Mouse (Mus musculus): ENCODE measurements around the gene Gckr. TPM values are rescaled to one million over a fixed set of nuclear protein-coding genes. Genes with fewer than 3 reads are reported as not detected.
"Not testable (repeated sequence)": the region's sequence is repeated elsewhere in the genome, so short reads cannot be mapped to it uniquely, and the experiment has no call there.

Gene Gckr
- total RNA-seq, 2 experiments from 2014 or later, result not detected

GRCm38 (mm10) chr5:31294964-31295605, 2.2 kb upstream of the Gckr start:
- no peak for DNase-seq (ENCODE audit: low spot score)

GRCm38 (mm10) chr5:31295606-31296141, 1.6 kb upstream of the Gckr start, which contains the start of gene Fndc4:
TSS of gene Fndc4 (minus strand) at chr5:31296080.
- DNase-seq (ENCODE audit: low spot score), result no peak

- no peak for DNase-seq (ENCODE audit: low spot score)
Measured at GRCm38 (mm10) chr5:31297981-31298380, 738 bp downstream of the Gckr start.

GRCm38 (mm10) chr5:31298486-31298885, 1.2 kb downstream of the Gckr start:
- DNase-seq (ENCODE audit: low spot score), result no peak

- DNase-seq (ENCODE audit: low spot score), result no peak
Measured at GRCm38 (mm10) chr5:31301866-31302265, 4.6 kb downstream of the Gckr start.

GRCm38 (mm10) chr5:31303093-31303492, 5.8 kb downstream of the Gckr start:
- DNase-seq (ENCODE audit: low spot score), result no peak

DNA sequence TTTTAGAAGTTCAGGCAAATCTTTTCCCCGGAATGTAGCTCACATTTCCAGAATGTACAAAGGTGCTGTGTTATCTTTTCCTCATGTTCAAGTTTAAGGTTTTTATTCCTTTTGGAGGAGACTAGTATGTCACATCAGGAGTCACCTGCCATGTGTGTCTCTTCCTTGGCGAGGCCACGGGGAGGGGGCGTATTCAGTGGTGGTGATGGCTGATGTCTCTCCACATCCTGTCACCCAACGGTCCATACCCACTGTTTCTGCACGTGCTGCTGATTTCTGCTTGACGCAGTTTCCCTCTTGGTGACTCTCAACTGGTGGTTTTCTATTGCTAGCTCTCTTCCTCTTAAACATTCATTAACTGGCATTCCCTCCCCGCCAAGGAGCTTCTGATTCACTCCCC, 15.6 kb downstream of the Gckr start:
- no peak for DNase-seq (ENCODE audit: low spot score)

DNA sequence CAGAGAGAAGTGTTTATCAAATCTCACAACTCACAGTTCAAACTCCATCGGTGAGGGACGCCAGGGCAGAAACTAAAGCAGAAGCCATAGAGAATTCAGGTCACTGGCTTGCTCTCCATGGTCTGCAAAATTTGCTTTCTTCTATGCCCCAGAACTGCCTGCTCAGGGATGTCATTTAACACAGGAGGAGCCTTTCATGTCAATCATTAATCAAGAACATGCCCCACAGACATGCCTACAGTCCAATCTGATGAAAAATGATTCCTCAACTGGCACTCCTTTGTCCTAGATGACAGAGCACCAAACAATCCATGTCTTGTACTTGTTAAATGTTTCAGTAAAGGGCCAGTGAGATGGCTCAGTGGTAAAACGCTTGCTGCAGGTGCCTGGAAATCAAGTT, 25.5 kb downstream of the Gckr start:
- DNase-seq (ENCODE audit: low spot score), result no peak

DNA sequence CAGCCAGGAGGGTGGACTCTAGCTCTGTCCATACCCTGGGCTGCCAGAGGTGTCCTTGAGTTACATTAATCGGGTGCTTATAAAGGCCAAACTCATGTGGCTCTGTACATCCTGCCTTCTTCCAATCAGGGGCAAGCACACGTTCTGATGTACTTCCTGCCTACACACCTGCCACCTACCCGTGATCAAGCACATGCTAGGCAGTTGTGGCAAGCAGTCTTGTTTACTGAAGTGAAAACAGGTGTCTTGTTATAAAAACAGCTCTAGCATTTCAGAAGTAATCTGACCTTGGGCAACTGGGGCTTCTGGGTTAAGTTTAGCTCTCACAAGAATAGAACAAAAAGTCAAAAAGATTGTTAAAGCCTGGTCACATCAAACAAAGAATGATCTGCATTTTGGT, 26.8 kb downstream of the Gckr start:
- DNase-seq (ENCODE audit: low spot score), result no peak

GRCm38 (mm10) chr5:31326850-31327249, 29.6 kb downstream of the Gckr start:
- no peak for DNase-seq (ENCODE audit: low spot score)

DNA sequence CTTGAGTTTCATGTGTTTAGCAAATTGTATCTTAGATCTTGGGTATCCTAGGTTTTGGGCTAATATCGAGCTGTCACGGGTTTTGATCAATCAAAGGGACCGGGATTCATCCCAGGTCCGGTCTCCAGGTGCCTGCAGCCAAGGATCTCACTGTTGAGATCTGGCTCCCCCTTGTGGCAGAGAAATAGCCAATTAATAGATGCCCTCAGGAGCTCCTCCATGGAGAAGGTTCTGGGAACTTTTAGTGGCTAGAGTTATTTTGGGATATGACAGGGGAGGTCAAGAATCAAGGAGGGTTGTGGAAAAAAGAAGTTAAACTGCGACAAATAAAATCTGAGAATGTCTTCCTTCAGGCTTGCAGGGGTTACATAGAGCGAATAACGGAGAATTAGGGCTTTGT, 31.0 kb downstream of the Gckr start:
- DNase-seq (ENCODE audit: low spot score), result peak; percentile 72

DNA sequence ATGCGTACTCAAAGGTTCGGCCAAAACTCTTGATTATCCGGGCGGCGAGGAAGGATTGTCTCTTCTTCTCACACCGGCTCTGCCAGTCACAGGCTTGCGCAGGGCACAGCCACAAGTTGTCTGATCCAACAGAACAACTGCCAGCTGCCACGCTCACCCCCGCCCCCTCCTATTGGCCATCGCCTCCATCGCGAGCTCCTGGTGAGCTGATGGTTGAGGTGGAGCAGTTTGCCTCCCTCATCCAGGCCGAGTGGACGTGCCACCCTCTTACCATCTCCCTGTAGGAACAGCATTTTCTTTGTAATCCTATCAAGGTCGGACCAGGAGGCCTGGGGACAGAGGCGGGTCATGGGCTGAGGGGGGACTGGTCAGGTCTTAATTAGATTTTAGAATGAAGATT, 60.3 kb downstream of the Gckr start:
- DNase-seq (ENCODE audit: low spot score), result not testable (repeated sequence)

DNA sequence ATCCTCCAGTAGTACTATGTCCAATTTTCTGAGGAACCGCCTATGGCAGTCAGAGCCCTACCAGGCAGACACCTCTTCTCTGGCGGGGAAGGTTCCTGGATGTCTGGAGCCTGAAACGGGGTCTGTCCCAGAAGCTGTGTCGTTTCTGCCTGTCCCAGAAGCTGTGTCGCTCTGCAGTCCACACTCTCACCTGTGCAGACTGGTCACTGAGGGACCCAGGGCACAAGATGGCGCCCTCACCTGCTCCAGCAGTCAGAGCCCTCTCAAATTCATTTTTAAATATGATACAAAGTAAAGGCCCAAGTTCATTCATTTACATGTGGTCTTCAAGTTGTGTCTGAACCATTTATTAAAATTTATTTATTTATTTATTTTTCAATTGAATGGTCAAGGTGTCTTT, 63.7 kb downstream of the Gckr start:
- DNase-seq (ENCODE audit: low spot score), result no peak

Other genes starting within 250 kb of the Gckr start
- gene Atraid, start 249.1 kb upstream of the Gckr start, total RNA-seq (2021), result 10 to 100 TPM; 45.3 to 45.4 TPM
- 1 to 10 TPM; 4.3 to 5.7 TPM for gene Slc5a6, start 248.5 kb upstream of the Gckr start, total RNA-seq (2021)
- 10 to 100 TPM; 21.0 to 24.9 TPM for gene Cad, start 242.7 kb upstream of the Gckr start, total RNA-seq (2021)
- not detected for gene Dnajc5g, start 191.2 kb upstream of the Gckr start, total RNA-seq (2021)
- gene Slc30a3, start 189.2 kb upstream of the Gckr start, total RNA-seq (2021), result under 1 TPM in 1 of 2 experiments, not detected in 1; 0.09 TPM
- 100 to 1,000 TPM; 438 to 512 TPM for gene Trim54, start 180.7 kb upstream of the Gckr start, total RNA-seq (2021)
- not detected for gene Ucn, start 158.6 kb upstream of the Gckr start, total RNA-seq (2021)
- gene Mpv17, start 143.2 kb upstream of the Gckr start, total RNA-seq (2021), result 10 to 100 TPM; 18.8 to 22.0 TPM
- under 1 TPM; 0.28 to 0.50 TPM for gene Gm29609, start 117.5 kb upstream of the Gckr start, total RNA-seq (2021)
- gene Gtf3c2, start 117.3 kb upstream of the Gckr start, total RNA-seq (2021), result 10 to 100 TPM; 20.7 to 20.9 TPM
- gene Snx17, start 104.2 kb upstream of the Gckr start, total RNA-seq (2021), result 10 to 100 TPM; 29.1 to 30.8 TPM
- 10 to 100 TPM; 42.9 to 46.8 TPM for gene Eif2b4, start 104.0 kb upstream of the Gckr start, total RNA-seq (2021)
- gene Zfp513, start 95.1 kb upstream of the Gckr start, total RNA-seq (2021), result 1 to 10 TPM; 6.0 to 7.2 TPM
- 10 to 100 TPM; 37.8 to 43.9 TPM for gene Ppm1g, start 76.8 kb upstream of the Gckr start, total RNA-seq (2021)
- 10 to 100 TPM; 50.3 to 54.9 TPM for gene Nrbp1, start 56.6 kb upstream of the Gckr start, total RNA-seq (2021)
- not detected for gene Gm9970, start 56.2 kb upstream of the Gckr start, total RNA-seq (2021)
- gene Krtcap3, start 45.8 kb upstream of the Gckr start, total RNA-seq (2021), result 1 to 10 TPM; 1.9 to 2.1 TPM
- gene Ift172, start 6.3 kb upstream of the Gckr start, total RNA-seq (2021), result 10 to 100 TPM; 26.2 to 26.9 TPM
- 1 to 10 TPM; 1.5 to 1.6 TPM for gene Fndc4, start 1.4 kb upstream of the Gckr start, total RNA-seq (2021)
- gene Zfp512, start 155.0 kb downstream of the Gckr start, total RNA-seq (2021), result 10 to 100 TPM; 10.5 to 14.0 TPM
- not detected for gene 4930548H24Rik, start 188.3 kb downstream of the Gckr start, total RNA-seq (2021)
- 10 to 100 TPM; 18.6 to 19.2 TPM for gene Gpn1, start 197.3 kb downstream of the Gckr start, total RNA-seq (2021)
- gene Slc4a1ap, start 229.6 kb downstream of the Gckr start, total RNA-seq (2021), result 10 to 100 TPM; 21.4 to 24.2 TPM
- gene Supt7l, start 230.4 kb downstream of the Gckr start, total RNA-seq (2021), result 10 to 100 TPM; 12.1 to 12.5 TPM

Measured in gastrocnemius, adult 18-20 months (tissue).